In the genomic region with DNA sequence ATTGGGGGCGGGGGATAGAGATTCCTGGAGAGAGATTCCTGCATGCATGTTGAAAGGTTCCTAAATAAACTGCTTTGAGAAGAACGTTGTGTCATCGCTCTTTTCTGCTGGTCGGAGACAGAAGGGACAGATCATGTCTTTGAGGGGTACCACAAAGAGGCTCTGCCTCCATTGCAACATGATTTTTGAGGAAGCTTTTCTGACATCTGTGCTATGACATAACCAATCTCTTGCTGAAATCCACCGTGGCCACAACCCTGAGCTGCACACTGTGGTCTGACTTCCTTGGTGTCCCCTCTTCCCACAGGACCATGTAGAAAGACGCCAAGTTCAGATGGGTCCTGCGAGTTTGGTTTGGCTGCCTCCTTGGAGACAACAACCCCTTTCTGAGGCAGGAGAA, we compare ENCODE assay signal across 24 mouse cellular contexts. TPM values are rescaled to one million over a fixed set of nuclear protein-coding genes. Genes with fewer than 3 reads are reported as not detected.
DNase-seq lines count a peak whose midpoint lies in the region; ATAC-seq and TF ChIP-seq lines count a peak whose summit lies in the region.
"Had no signal": no experiment of that assay in that cellular context is flagged by ENCODE, and none has a peak within 500 bp of the region (broad histone marks: within the 10 kb centered on the region; RNA-seq: fewer than 3 reads in every experiment).

No protein-coding gene starts in this region.

- ATAC-seq in liver, postnatal 0 days, result peak; percentile 73; the same call in 1 of the 2 replicates
- peak; percentile 99 for ATAC-seq in granulocyte monocyte progenitor cell, adult 5-6 weeks (replicated peaks; ENCODE audit: poor library complexity, severe bottlenecking)
- no peak for ATAC-seq in hindbrain, embryonic 14.5 days (ENCODE audit: low FRiP score)
- ATAC-seq: CD4-positive, CD25-positive, alpha-beta regulatory T cell, adult 4 months; forebrain, embryonic 16.5 days; hindbrain, postnatal 0 days had no signal

- H3K4me2 ChIP-seq in liver, postnatal 0 days (ENCODE audit: low read depth, low read length), result peak overlapping the region; percentile 16; the same call in 1 of the 2 replicates
- no peak overlapping the region for H3K4me2 ChIP-seq in hindbrain, embryonic 14.5 days (replicated peaks)
- H3K4me2 ChIP-seq: embryonic facial prominence, embryonic 13.5 days; forebrain, embryonic 12.5 days; heart, embryonic 12.5 days; hindbrain, embryonic 12.5 days had no signal

- H3K4me3 ChIP-seq in liver, postnatal 0 days (ENCODE audit: low read depth, low read length), result no peak overlapping the region
- H3K4me3 ChIP-seq in bone marrow, adult 2 months (replicated peaks; ENCODE audit: control insufficient read depth, low read depth, low read length), result peak overlapping the region; percentile 62
- no peak overlapping the region for H3K4me3 ChIP-seq in hindbrain, embryonic 14.5 days (replicated peaks; ENCODE audit: low read length)
- H3K4me3 ChIP-seq: embryonic facial prominence, embryonic 13.5 days; forebrain, embryonic 12.5 days; heart, embryonic 12.5 days; hindbrain, embryonic 12.5 days had no signal

- H3K9me3 ChIP-seq in liver, postnatal 0 days (ENCODE audit: low read length), result no peaks in the 10 kb centered on the region
- no peaks in the 10 kb centered on the region for H3K9me3 ChIP-seq in hindbrain, embryonic 14.5 days (ENCODE audit: control insufficient read depth, low read length)
- H3K9me3 ChIP-seq: forebrain, embryonic 12.5 days had no signal

- H3K4me1 ChIP-seq in liver, postnatal 0 days (ENCODE audit: insufficient read depth), result 0 out of 2 replicates have a peak, but pooled peaks cover 3% of the 10 kb centered on the region
- no peaks in the 10 kb centered on the region; the same call in 1 of the 2 replicates for H3K4me1 ChIP-seq in bone marrow, adult 2 months (ENCODE audit: control insufficient read depth, insufficient read depth, low read length)
- H3K4me1 ChIP-seq in hindbrain, embryonic 14.5 days (replicated peaks; ENCODE audit: control insufficient read depth, insufficient read depth, low read length), result no peaks in the 10 kb centered on the region
- H3K4me1 ChIP-seq: embryonic facial prominence, embryonic 13.5 days; forebrain, embryonic 12.5 days; hindbrain, embryonic 12.5 days had no signal

- H3K27ac ChIP-seq in liver, postnatal 0 days (ENCODE audit: low read depth), result 0 out of 2 replicates have a peak overlapping the region, but pooled peaks have one; percentile 8
- peak overlapping the region; percentile 88 for H3K27ac ChIP-seq in bone marrow, adult 2 months (ENCODE audit: control insufficient read depth, insufficient read depth, low read depth, low read length, poor library complexity)
- no peak overlapping the region for H3K27ac ChIP-seq in hindbrain, embryonic 14.5 days
- H3K27ac ChIP-seq: embryonic facial prominence, embryonic 13.5 days; forebrain, embryonic 12.5 days; hindbrain, embryonic 12.5 days; hindbrain, postnatal 0 days had no signal

- H3K9ac ChIP-seq in liver, postnatal 0 days (replicated peaks), result no peak overlapping the region
- no peak overlapping the region for H3K9ac ChIP-seq in hindbrain, embryonic 14.5 days
- H3K9ac ChIP-seq: embryonic facial prominence, embryonic 13.5 days; forebrain, embryonic 12.5 days; heart, embryonic 12.5 days; hindbrain, embryonic 12.5 days had no signal

- H3K27me3 ChIP-seq in liver, postnatal 0 days (ENCODE audit: insufficient read depth, low read length), result no peaks in the 10 kb centered on the region
- H3K27me3 ChIP-seq in hindbrain, embryonic 14.5 days (ENCODE audit: control insufficient read depth, insufficient read depth, low read length), result no peaks in the 10 kb centered on the region
- H3K27me3 ChIP-seq: embryonic facial prominence, embryonic 13.5 days; forebrain, embryonic 12.5 days; heart, embryonic 12.5 days; hindbrain, embryonic 12.5 days had no signal

- no peaks in the 10 kb centered on the region for H3K36me3 ChIP-seq in liver, postnatal 0 days (replicated peaks; ENCODE audit: insufficient read depth, low read length)
- H3K36me3 ChIP-seq in hindbrain, embryonic 14.5 days (replicated peaks; ENCODE audit: control insufficient read depth, insufficient read depth), result no peaks in the 10 kb centered on the region
- H3K36me3 ChIP-seq: embryonic facial prominence, embryonic 13.5 days; forebrain, embryonic 12.5 days; G1E; heart, embryonic 12.5 days; hindbrain, embryonic 12.5 days had no signal

- 57% methylated on average over 7 of the region's 7 CpGs for WGBS in liver, postnatal 0 days (ENCODE audit: insufficient replicate concordance)
- WGBS in bone marrow, adult 2 months, result 19% methylated on average over 7 of the region's 7 CpGs
- WGBS in hindbrain, embryonic 14.5 days, result 93% methylated on average over 7 of the region's 7 CpGs

- no peak for TF ChIP-seq EP300 in liver, postnatal 0 days (IDR thresholded peaks at IDR 0.05; ENCODE audit: low read depth)

- peak; percentile 19 for DNase-seq in liver, postnatal 0 days
- DNase-seq in liver, result no peak
- peak; percentile 34 to 43 for DNase-seq in monocyte, adult 2 months (ENCODE audit: low read depth in 1 of 2, low spot score in 2 of 2)
- no peak for DNase-seq in hindbrain, embryonic 14.5 days (ENCODE audit: low spot score)
- DNase-seq in c-Kit-positive CD71-positive TER-119-positive erythroid progenitor cells, embryonic 14.5 days (ENCODE audit: low spot score), result no peak
- no peak for DNase-seq in left cerebral cortex, adult 11 months (ENCODE audit: low spot score)
- DNase-seq: adrenal gland, postnatal 25 days; B cell, adult 2 months; cerebellum, adult 11-12 months; cerebellum, adult 9-10 months; cerebellum, postnatal 25 days; gastrocnemius, postnatal 14 days had no signal

- no peak for TF ChIP-seq CTCF in liver, postnatal 0 days (IDR thresholded peaks at IDR 0.05; ENCODE audit: low read depth)
- TF ChIP-seq CTCF in bone marrow, adult 2 months (IDR thresholded peaks at IDR 0.05; ENCODE audit: control insufficient read depth, insufficient read depth, low read length), result no peak

- TF ChIP-seq POLR2A in bone marrow, adult 2 months (IDR thresholded peaks at IDR 0.05; ENCODE audit: borderline replicate concordance, control insufficient read depth, low read depth, low read length), result no peak

RNA-seq across cellular contexts. Expression of a gene that starts 46.4 kb away (rescaled TPM):
- polyA plus RNA-seq in liver, postnatal 0 days (2015; fragmentation: Nextera tagmentation; extraction: Ambion mirVana), result 0.21 and 0.25 TPM in 2 replicates
- not detected in 2 replicates for polyA plus RNA-seq in bone marrow, adult 2 months (2011; ENCODE audit: insufficient read depth, insufficient read length, low replicate concordance, missing spikeins)
- not detected in 2 replicates for total RNA-seq in granulocyte monocyte progenitor cell, adult 5-6 weeks (2014; fragmentation: Nextera tagmentation)
- total RNA-seq in granulocyte monocyte progenitor cell, adult 5-6 weeks (2017), result not detected in 2 replicates
- polyA plus RNA-seq in hindbrain, embryonic 14.5 days (2014; fragmentation: Nextera tagmentation; extraction: Ambion mirVana), result 0.05 TPM in 1 of 2 replicates, not detected in the other
- total RNA-seq: adrenal gland, adult 18-20 months; G1E; gastrocnemius, postnatal 14 days; hindbrain, postnatal 0 days had no signal
- polyA plus RNA-seq: brain, embryonic 14.5 days; CD4-positive, CD25-positive, alpha-beta regulatory T cell, adult 4 months; forebrain, embryonic 16.5 days; G1E; hindbrain, postnatal 0 days had no signal

RNA-seq across cellular contexts. Expression of a gene that starts 52.6 kb away (rescaled TPM):
- polyA plus RNA-seq in liver, postnatal 0 days (2015; fragmentation: Nextera tagmentation; extraction: Ambion mirVana), result 124 and 126 TPM in 2 replicates
- polyA plus RNA-seq in bone marrow, adult 2 months (2011; ENCODE audit: insufficient read depth, insufficient read length, low replicate concordance, missing spikeins), result 204 and 219 TPM in 2 replicates
- total RNA-seq in granulocyte monocyte progenitor cell, adult 5-6 weeks (2014; fragmentation: Nextera tagmentation), result 127 and 197 TPM in 2 replicates
- 38.8 and 60.4 TPM in 2 replicates for total RNA-seq in granulocyte monocyte progenitor cell, adult 5-6 weeks (2017)
- polyA plus RNA-seq in hindbrain, embryonic 14.5 days (2014; fragmentation: Nextera tagmentation; extraction: Ambion mirVana), result 13.3 and 16.4 TPM in 2 replicates

Comparison
In these comparisons a context has a peak if more than half of its experiments do, and no peak if none do; other contexts are left out.
1. DNase-seq: peak in liver, postnatal 0 days (single experiment) and monocyte, adult 2 months (2 of 2); none in liver (single experiment), hindbrain, embryonic 14.5 days (single experiment), c-Kit-positive CD71-positive TER-119-positive erythroid progenitor cells, embryonic 14.5 days (single experiment) and left cerebral cortex, adult 11 months (single experiment).